Mouse (Mus musculus) embryonic facial prominence, embryonic 14.5 days (tissue): ENCODE data around the gene Slc5a10. TPM values are rescaled to one million over a fixed set of nuclear protein-coding genes. Genes with fewer than 3 reads are reported as not detected.

Experiments used
- ATAC-seq: fragments of 200-750 bp; cut with Nextera tagmentation; 2 replicates; pipeline ENCODE4 v1.8.0; 2017; ENCODE audit warnings: low read depth, moderate number of reproducible peaks, moderate TSS enrichment
- DNase-seq: peaks from one replicate; pipeline ENCODE4 v3.0.0-alpha.2; 2015; ENCODE audit warnings: low spot score
- H3K27ac ChIP-seq: fragments of 300-500 bp; sonication (generic); replicated peaks from 2 replicates; pipeline ENCODE4 v1.5.1; 2014; ENCODE audit warnings: low read depth, mild to moderate bottlenecking, low read length, moderate library complexity
- H3K27me3 ChIP-seq: fragments of 300-500 bp; sonication (generic); replicated peaks from 2 replicates; pipeline ENCODE4 v1.6.1; 2014; ENCODE audit warnings: low read length; ENCODE audit not compliant: control insufficient read depth, insufficient read depth
- H3K36me3 ChIP-seq: fragments of 300-500 bp; sonication (generic); 2 replicates; pipeline ENCODE4 v1.6.1; 2014; ENCODE audit warnings: low read length, mixed read lengths; ENCODE audit not compliant: control insufficient read depth, insufficient read depth
- H3K4me1 ChIP-seq: fragments of 300-500 bp; sonication (generic); 2 replicates; pipeline ENCODE4 v1.6.1; 2014; ENCODE audit warnings: antibody characterized with exemption, low read length; ENCODE audit not compliant: control insufficient read depth, insufficient read depth
- H3K4me2 ChIP-seq: fragments of 300-500 bp; sonication (generic); 2 replicates; pipeline ENCODE4 v1.6.1; 2014; ENCODE audit warnings: low read depth, mild to moderate bottlenecking, low read length, moderate library complexity, mixed read lengths
- H3K4me3 ChIP-seq: fragments of 300-500 bp; sonication (generic); 2 replicates; pipeline ENCODE4 v1.5.1; 2014; ENCODE audit warnings: low read depth, mild to moderate bottlenecking, low read length
- H3K9ac ChIP-seq: fragments of 300-500 bp; sonication (generic); 2 replicates; pipeline ENCODE4 v1.6.1; 2014; ENCODE audit warnings: low read depth, mild to moderate bottlenecking, low read length, moderate library complexity, mixed read lengths
- H3K9me3 ChIP-seq: fragments of 300-500 bp; sonication (generic); 2 replicates; pipeline ENCODE4 v1.6.1; 2016; ENCODE audit warnings: low read length; ENCODE audit not compliant: control insufficient read depth
- WGBS: fragments of 180-500 bp; shearing (Covaris S2); extraction: QIAGEN DNeasy Blood & Tissue Kit; methylation state at CpG from one replicate; pipeline ENCODE4 v1.1.7; 2014; 5-methylcytosine and 5-hydroxymethylcytosine counted together
- polyA plus RNA-seq: library from polyadenylated mRNA; unstranded; fragments of >200 nt; fragmentation: Nextera tagmentation; extraction: Ambion mirVana; gene quantifications from 2 replicates; pipeline ENCODE4 v1.2.1, GENCODE M21; 2014

Slc5a10 gene
- polyA plus RNA-seq, 1 experiment from 2014 or later: 0.13 TPM

DNA sequence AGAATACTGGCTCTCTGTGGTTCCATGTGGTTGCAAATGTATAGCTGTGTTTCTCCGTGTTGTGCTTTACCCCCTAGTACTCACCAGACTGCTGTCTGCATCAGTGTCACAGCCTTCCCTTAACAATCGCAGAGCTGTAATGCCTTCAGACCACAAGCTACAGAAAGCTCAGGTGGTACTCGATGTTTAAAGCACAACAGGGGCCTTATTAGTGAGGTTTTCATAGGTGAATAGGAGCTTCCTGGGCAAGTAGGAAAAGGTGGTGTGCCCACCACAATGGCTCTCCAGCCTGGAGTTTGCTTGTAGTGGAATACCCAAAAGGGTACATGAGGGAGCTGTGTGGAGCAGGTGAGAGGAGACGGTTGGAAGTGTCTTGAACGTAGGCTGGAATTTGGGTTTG is 68.4 kb downstream of the Slc5a10 start:
- WGBS: 91% methylated on average over 5 of the region's 5 CpGs
- no peaks in the 10 kb centered on the region for H3K36me3 ChIP-seq
- no peaks in the 10 kb centered on the region for H3K4me1 ChIP-seq
- no peak overlapping the region for H3K27ac ChIP-seq
- H3K27me3 ChIP-seq: no peaks in the 10 kb centered on the region
- DNase-seq (no peak), ATAC-seq (no peak)
- H3K4me3 ChIP-seq: no peak overlapping the region
- H3K4me2 ChIP-seq: no peak overlapping the region
- H3K9me3 ChIP-seq: no peaks in the 10 kb centered on the region
- no peak overlapping the region for H3K9ac ChIP-seq

GRCm38 (mm10) chr11:61650470-61651265 is 70.0 kb downstream of the Slc5a10 start:
- Histone ChIP-seq H3K4me2 (no peak overlapping the region), H3K4me1 (no peaks in the 10 kb centered on the region), H3K36me3 (no peaks in the 10 kb centered on the region), H3K9ac (no peak overlapping the region), H3K9me3 (no peaks in the 10 kb centered on the region), H3K27me3 (no peaks in the 10 kb centered on the region), H3K27ac (no peak overlapping the region), H3K4me3 (no peak overlapping the region)
- WGBS: 84% methylated on average over 9 of the region's 9 CpGs
- DNase-seq (no peak), ATAC-seq (no peak)

- Histone ChIP-seq H3K4me2 (no peak overlapping the region), H3K9me3 (no peaks in the 10 kb centered on the region), H3K36me3 (no peaks in the 10 kb centered on the region), H3K4me3 (no peak overlapping the region), H3K4me1 (no peaks in the 10 kb centered on the region), H3K27ac (no peak overlapping the region), H3K27me3 (no peaks in the 10 kb centered on the region), H3K9ac (no peak overlapping the region)
- DNase-seq (no peak), ATAC-seq (no peak)
- 86% methylated on average over 4 of the region's 4 CpGs for WGBS
Observed at GRCm38 (mm10) chr11:61649626-61650025, 71.0 kb downstream of the Slc5a10 start.

DNA sequence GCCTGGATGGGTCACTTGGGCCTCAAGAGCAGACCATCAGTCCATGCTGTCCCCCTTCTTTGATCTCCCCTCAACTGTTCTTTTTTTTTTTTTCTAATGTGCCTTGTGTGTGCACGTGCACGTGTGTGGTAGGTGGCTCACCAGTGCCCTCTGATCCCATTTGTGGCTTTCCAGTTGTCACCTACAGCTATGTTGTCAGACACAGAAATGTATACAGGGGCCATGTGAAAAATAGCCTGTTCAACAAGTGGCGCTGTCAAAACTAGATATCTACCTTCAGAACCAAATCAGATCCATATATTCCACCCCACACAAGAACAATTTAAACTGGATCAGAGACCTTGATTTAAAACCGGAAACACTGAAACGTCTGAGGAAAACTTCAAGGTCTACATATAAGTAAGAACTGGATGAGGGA is 71.5 kb downstream of the Slc5a10 start:
- H3K27me3 ChIP-seq: no peaks in the 10 kb centered on the region
- H3K4me1 ChIP-seq: no peaks in the 10 kb centered on the region
- H3K9me3 ChIP-seq: no peaks in the 10 kb centered on the region
- H3K4me3 ChIP-seq: no peak overlapping the region
- no peak overlapping the region for H3K27ac ChIP-seq
- H3K9ac ChIP-seq: no peak overlapping the region
- WGBS: 93% methylated on average over 5 of the region's 5 CpGs
- DNase-seq (no peak), ATAC-seq (no peak)
- no peak overlapping the region for H3K4me2 ChIP-seq
- H3K36me3 ChIP-seq: no peaks in the 10 kb centered on the region

- no peak overlapping the region for H3K27ac ChIP-seq
- no peaks in the 10 kb centered on the region for H3K36me3 ChIP-seq
- 75% methylated on average over 7 of the region's 7 CpGs for WGBS
- no peaks in the 10 kb centered on the region for H3K9me3 ChIP-seq
- DNase-seq: no peak
- H3K9ac ChIP-seq: no peak overlapping the region
- H3K4me2 ChIP-seq: no peak overlapping the region
- H3K27me3 ChIP-seq: no peaks in the 10 kb centered on the region
- no peaks in the 10 kb centered on the region for H3K4me1 ChIP-seq
- H3K4me3 ChIP-seq: no peak overlapping the region
- ATAC-seq: no peak
Observed at GRCm38 (mm10) chr11:61648749-61649115, 71.9 kb downstream of the Slc5a10 start.

- no peak for ATAC-seq
- no peaks in the 10 kb centered on the region for H3K4me1 ChIP-seq
- no peak overlapping the region for H3K4me3 ChIP-seq
- H3K27me3 ChIP-seq: no peaks in the 10 kb centered on the region
- no peaks in the 10 kb centered on the region for H3K9me3 ChIP-seq
- H3K27ac ChIP-seq: no peak overlapping the region
- H3K4me2 ChIP-seq: no peak overlapping the region
- H3K36me3 ChIP-seq: no peaks in the 10 kb centered on the region
- no peak for DNase-seq
- no peak overlapping the region for H3K9ac ChIP-seq
- WGBS: 78% methylated on average over 6 of the region's 6 CpGs
Observed at GRCm38 (mm10) chr11:61647956-61648748, 72.5 kb downstream of the Slc5a10 start.

GRCm38 (mm10) chr11:61647110-61647910 is 73.3 kb downstream of the Slc5a10 start:
- H3K36me3 ChIP-seq: no peaks in the 10 kb centered on the region
- 71% methylated on average over 10 of the region's 10 CpGs for WGBS
- DNase-seq: no peak
- no peak overlapping the region for H3K4me3 ChIP-seq
- no peaks in the 10 kb centered on the region for H3K4me1 ChIP-seq
- no peak overlapping the region for H3K9ac ChIP-seq
- no peak overlapping the region for H3K4me2 ChIP-seq
- no peaks in the 10 kb centered on the region for H3K27me3 ChIP-seq
- no peak overlapping the region for H3K27ac ChIP-seq
- no peaks in the 10 kb centered on the region for H3K9me3 ChIP-seq
- no peak for ATAC-seq

DNA sequence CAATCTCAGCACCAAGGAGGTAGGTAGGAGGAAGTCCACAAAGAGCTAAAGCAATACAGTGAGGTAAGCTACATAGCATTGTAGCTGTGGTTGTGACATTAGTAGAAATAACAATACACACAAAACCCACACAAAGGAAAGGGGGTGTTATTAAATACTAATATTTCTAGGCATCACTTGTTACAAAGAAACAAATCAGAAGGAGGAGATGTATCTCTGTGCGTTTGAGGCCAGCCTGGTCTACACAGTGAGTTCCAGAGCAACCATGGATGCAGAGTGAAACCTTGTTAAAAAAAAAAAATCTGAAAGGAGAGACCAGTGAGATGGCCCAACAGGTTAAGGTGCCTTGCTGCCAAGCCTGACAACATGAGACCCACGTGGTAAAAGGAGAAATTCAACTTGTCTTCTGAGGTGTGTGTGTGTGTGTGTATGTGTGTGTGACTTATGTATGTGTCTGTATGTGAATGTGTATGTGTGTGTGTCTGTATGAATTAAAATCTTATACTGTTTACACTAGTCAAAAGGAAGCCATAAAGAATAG is 74.1 kb downstream of the Slc5a10 start:
- H3K27me3 ChIP-seq: no peaks in the 10 kb centered on the region
- no peak overlapping the region for H3K27ac ChIP-seq
- no peaks in the 10 kb centered on the region for H3K4me1 ChIP-seq
- ATAC-seq: no peak
- no peaks in the 10 kb centered on the region for H3K36me3 ChIP-seq
- 58% methylated on average over 2 of the region's 2 CpGs for WGBS
- no peaks in the 10 kb centered on the region for H3K9me3 ChIP-seq
- no peak for DNase-seq
- H3K4me2 ChIP-seq: no peak overlapping the region
- no peak overlapping the region for H3K9ac ChIP-seq
- no peak overlapping the region for H3K4me3 ChIP-seq
